Mouse (Mus musculus) spleen, postnatal 10 days (tissue): ENCODE data around the gene Asb18.

Experiments
- DNase-seq, 2 experiments: peaks; one replicate each; pipeline ENCODE4 v3.0.0; 2021 to 2022; ENCODE audit warnings: low spot score in 2 of 2

The Asb18 gene

DNA sequence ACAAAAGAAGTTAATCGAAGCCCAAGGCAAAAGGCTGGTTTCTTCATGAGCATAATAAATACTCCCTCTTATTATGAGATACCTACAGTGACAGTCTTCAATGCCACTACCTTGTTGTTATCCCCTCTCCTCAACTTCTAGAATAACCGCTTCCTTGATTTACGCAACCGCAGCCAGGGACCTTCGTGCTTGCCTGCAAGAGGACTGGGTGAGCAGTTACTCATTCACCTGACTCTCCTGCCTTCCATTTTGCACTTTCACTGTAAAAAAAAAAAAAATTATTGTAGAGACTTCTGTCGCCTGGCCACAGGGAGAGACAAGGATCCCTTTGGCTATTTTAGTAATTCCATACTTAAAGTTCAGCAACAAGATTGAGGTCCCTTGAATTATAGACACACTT is 81.4 kb downstream of the Asb18 start:
- DNase-seq: no peak

DNA sequence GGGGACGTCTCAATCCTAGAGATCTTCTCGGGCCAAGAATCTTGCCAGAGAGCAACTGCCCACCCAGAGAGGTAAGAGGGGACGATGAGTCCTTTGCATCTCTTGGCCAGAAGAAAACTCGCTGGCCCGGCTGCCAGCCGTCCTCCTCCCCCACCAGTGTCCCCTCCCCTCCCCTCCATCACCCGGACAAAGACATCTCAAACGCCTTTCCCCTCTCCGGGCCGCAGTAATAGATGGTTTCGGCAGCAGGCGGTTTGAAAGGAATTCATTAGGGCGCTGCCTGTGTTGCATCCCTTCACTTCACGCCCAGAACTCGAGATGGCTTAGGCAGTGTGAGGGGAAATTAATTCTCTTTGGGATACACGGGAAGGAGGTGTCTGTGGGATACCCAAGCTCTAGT is 81.8 kb downstream of the Asb18 start:
- no peak for DNase-seq

DNA sequence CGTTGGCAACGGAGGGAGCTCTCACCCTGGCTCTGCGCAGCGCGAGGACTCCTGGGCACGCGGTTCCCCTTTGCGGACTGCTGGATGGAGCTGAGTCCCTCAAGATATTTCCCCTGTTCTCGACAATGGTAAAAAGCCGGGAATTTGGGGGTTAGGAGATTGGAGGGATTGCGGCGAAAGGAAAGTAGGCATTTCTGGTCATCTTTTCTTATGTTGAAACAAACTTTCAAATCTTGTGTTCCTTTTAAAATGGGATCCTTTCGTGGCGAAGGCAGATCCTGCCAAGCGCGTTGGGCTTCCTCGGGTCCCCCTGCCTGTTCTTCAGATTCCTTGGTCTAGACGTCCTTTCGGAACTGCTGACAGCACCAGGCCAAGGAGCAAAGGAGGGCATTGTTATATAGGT is 82.4 kb downstream of the Asb18 start:
- DNase-seq: no peak

DNA sequence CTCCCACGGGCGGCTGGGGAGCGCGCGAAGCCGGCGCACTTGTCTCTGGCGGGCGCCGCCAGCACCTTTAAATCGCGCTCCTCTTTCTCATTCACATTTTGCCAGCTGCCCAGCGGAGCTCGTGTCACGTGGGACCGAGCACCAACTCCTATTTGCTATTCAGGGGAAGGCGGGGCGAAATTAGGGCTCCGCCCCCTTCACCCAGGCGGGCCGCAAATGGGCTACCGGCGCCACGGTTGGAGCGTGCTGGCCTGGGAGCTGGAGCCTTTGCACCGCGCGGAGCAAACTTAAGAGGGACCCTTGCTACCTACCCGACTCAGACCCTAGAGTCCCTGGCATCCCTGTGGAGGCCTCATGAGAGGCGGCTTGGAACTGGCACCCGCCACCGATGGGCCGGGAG is 83.3 kb downstream of the Asb18 start, which contains the start of gene Gbx2:
Gene Gbx2 (minus strand): TSS at position 60 of the 400 bp plus-strand sequence.
- DNase-seq: peak in 1 of 2 experiments; percentile 45

DNA sequence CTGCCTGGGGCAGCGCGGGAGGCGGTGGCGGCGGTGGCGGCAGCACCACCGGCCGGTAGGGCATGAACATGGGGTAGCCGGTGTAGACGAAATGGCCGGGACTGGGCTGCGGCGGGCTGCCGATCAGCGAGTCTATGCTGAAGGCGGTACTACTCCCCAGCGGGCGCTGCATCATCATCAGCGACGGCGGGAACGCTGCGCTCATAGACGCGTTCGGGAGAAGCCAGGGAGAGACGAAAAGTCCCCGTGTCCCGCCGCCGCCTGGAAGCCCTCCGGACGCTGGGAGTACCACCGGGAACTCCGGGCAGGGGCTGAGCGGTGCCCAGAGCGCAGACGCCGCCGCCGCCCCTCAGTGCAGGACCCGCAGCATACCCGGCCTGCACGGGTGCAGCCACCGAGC is 83.9 kb downstream of the Asb18 start:
- DNase-seq: no peak

DNA sequence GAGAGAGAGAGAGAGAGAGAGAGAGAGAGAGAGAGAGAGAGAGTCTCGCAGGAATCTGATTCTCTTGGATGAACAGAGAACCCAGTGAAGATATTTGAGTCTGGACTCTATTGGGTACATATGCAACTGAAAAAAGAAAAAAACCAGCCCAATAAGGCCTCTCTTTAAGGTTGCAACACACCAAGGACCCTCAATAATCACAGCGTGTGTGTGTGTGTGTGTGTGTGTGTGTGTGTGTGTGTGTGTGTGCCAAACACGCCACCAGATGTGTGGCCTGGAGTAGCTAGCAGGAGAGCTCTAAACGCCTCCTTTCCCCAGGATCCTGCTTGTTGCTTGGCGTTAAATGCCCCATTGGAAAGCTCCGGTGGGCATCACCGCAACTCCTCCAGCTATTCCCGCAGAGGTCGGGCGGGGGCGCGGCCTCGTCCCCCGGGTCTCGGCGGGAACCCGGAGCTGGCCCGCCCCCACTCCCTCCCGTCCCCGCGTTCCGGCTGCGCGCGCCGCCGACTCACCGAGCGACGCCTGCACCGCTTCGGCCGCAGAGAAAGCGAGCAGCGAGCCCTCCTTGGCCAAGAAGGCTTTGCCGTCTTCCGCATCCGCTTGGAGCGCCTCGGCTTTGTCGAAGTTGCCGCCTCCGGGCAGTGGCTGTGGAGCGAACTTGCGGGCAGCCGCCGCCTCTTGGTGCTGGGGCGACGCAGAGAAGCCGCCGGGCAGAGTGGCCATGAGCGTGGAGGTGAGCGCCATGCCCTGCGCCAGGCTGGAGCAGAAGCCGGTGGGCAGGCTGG is 84.6 kb downstream of the Asb18 start:
- DNase-seq: no peak

DNA sequence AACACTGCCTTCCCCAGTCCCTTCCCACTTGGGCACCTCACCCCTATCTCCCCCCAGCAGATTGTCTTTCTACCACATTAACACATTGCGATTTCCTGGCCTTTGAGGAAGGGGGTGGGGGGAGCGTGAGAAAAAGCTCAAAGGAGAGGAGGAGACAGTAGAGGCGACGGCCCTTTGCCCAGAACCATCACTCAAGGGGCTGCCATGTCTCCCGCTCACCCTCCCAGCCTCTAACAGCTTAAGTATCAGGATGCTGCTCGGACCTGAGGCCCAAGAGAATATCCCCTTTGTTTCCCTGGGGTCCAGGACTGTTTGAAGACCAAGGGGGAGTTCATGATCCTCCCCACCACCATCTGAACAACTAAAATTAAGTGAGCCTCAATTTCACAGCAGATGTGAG is 85.3 kb downstream of the Asb18 start:
- no peak for DNase-seq

DNA sequence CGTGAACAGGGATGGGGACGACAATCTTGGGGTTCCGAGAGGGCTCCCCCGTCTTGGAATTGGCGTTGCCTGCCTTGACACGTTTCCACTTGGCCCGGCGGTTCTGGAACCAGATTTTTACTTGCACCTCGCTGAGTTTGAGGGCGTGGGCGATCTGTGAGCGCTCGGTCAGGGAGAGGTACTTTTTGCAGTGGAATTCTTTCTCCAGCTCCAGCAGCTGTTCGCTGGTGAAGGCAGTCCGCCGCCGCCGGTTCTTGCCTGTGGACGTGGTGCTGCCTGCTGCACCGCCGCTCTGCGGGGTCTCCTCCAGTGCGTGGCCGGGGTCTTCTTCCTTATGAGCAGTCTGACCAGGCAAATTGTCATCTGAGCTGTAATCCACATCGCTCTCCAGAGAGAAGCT is 85.8 kb downstream of the Asb18 start:
- no peak for DNase-seq

DNA sequence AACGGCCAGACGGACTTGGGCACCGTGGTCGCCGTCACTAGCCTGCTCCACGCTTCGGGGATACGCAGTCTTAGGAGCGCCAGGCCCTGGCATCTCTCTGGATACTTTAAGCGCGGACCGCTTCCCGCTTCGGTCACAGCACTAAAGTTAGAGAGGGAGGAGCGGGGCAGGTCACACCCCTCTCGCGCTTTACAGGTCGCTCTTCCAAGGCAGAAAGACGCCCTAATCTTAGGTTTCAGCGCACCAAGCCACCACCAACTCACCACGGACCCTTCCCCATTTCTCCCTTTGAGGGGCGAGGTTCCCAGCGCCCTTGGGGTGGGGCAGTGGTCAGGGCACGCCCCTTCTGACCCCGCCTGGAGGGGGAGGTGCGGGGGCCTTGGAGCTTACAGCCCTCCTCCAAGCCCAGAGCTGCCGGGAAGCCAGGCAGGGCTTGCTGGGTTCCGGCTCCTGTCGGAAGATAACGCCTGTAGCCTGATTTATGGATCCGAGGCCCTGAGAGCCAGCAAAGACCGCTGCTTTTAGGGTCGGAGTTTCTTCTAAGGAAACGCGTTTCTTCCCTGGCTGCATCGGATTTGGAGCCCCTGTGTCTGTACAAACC is 87.3 kb downstream of the Asb18 start:
- no peak for DNase-seq

DNA sequence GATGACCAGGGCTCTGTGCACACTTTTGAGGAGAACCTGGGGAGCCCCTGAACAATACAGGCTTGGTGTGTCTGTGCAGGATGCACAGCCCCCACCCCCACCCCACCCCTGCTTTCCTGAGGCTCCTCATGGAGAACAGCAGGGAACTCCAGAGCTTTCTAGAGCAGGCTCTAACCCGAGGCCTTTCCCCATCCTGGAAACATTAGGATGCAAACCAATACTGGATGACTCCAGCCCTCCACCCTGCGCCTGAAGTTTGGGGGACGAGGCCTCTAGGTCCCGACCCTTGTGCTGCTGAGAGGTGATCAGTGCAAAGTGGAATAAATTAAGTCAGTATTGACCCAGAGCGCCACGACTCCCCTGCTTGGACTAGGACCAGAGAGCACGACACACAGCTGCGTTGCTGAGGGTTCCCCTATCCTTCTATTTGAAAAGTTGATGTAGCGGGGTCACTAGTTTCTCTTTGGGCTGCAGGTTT is 87.8 kb downstream of the Asb18 start:
- DNase-seq: no peak

DNA sequence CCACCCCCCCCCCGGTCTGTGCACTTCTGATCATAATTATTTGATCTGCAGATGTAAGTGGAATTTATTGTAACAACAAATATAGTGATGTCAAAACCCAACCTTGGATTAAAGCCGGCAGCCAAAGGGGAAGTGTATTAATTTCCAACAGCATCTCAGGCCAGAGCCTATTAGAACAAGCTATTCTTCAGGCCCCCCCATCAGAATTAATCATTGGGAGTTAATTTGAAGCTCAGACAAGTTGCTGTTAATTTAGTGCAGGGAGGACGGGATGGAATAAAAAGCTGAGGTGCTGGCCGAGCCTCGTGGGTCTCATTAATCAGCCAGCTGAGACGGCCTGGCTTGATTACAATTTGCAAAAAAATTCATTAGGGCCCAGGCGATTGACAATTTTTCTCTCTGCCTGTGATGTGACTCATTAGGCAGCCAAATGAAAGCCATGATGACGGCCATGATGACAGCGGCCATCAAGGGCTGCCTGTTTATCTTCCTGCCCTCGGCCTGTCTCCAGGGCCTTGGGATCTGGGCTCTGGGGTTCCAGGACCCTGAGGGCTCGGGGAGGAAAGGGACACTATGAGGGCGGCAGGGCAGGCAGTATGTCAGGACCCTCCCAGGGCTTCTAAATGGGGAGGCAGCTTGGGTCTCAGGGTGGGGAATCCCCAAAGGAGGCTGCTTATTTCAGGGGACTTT is 88.8 kb downstream of the Asb18 start:
- DNase-seq: no peak

DNA sequence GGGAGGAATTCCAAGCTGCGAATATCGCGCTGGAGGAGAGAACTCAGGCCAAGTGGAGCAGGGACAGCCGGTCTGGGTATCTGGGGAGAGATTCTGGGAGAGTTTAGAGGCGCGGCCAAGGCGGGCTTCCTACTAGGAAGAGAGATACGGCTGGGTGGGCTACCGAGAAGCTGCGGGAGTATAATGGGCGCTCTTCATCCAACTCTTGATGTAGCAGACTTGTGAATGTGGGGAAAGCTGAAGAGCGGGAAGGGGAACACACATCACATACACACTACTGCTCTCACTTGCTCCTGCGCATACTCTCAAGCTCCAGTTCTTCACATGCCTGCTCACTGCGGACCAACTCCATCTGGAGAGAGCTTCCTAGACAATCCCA is 90.8 kb downstream of the Asb18 start:
- no peak for DNase-seq

DNA sequence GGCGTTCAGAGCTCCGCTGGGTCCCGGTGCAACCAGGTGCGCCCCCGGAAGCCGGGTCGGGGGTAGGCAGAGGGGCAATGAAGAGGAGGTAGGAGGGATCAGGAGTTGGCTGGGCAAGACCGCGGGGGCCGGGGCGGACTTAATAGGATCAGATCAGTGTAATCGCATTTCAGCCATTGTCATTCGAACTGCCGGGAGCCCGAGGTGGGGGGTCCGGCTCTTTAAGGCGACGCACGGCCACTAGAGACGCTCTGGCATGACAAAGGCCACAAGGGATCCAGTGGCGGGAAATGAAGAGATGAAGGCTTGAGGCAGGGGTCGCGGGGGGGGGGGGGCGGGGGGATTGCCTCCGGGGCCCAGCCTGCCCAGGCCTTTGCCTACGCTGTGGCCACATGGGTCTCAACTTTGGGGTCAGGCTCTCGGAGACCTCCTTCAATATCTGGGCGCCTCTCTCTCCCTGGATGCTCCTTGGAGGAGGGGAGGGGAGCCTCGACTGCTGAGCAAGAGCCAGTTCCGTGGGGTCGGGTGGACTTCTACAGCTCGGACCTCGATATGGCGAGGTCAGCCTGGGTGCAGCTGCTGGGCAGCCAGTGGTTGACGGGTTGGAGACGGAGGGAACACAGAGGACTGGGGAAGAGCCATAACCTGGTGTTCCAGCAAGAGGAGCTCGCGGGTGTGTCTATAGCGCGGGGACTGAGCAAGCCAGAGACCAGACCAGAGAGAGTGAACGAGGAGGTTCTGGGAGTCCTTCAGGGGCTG is 91.4 kb downstream of the Asb18 start:
- no peak for DNase-seq

DNA sequence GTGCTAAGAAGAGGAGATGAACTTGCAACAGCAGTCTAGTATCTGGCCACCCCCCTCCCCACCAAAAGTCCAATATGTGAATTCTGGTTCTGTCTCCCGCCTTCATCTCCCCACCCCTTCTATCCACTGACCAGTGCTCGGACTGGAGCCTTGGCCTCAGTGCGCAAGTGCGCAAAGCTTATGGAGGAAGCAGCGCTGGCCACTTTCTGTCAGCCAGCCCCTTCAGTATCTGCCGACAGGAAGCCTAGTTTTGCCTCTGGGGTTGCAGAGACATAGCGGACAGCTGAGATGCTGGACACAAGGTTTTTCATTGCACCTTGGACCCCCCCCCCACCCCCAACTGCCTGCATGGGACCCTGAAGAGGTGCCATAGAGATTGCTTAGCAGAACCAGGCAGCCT is 92.2 kb downstream of the Asb18 start:
- DNase-seq: no peak

DNA sequence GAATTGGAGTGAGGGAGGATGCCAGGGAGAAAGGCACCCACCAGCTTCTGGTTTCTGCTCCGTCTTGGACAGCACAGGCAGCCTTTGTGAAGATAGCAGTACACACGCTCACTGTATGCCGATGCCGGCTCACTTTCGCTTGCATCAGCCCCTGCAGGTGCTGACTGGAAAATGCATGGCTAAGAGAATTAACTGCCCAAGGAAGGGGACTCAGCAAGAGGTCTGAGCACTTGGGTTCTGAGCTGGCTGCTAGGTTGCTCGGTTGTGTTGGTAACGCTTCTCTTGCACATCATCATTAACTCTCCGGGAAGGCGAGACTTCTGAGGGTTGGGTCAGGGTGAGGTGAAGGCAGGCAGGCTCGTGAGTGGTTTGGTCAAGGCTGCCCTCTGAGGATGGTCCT is 92.7 kb downstream of the Asb18 start:
- DNase-seq: no peak

DNA sequence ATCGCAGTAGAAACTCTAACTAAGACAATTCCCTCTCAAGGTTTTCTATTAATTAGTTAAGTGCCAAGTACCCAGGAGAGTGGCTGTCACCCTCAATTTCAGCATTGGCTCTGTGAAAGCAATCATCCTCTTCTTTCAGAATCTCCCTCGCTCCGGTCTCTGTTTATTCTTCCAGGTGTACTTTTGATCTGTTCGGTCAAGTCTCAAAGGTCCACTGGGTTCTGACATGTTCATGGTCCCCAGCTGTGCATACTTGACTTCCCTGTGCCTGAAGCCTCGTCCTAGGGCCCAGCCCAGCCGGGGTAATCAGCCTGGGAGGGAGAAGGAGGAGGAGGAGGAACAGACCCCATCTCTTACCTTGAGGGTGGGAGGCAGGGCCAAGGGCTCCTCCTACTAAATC is 95.3 kb downstream of the Asb18 start:
- no peak for DNase-seq

DNA sequence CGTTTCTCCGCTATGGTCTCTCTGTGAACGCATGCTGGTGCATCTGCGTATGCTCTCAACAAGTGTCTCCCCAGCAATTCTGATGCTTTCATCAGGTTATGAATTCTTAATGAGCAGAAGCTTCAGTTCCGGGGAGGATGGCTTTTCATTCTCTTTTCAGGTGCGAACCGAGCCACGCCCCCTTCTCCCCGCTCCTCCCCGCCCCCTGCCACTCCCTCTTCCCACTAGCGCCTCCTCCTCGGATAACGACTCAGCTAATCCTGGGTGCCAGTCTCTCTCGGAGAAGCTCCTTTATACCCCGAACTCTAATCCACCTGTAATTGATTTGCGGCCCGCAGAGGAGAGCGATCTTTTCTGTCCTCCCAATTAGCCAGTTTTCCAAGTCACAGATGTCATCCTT is 96.4 kb downstream of the Asb18 start:
- DNase-seq: no peak

DNA sequence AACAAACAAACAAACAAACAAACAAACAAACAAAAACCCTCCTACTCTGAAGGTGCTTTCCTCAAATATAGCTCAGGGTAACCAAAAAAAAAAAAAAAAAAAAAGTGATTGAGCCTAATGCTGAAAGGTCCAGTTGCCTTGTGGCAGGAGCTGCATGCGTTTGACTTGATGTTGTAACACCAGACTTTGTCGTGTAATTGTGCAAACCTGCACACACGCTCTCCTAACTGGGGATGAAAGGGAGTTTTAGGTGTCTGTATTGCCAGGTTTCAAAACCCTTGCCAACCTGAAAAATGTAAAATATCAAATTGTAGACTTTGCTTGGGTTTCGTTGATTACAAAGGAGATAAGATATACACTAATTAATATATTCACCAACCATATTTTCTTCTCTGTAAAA is 100.9 kb downstream of the Asb18 start:
- DNase-seq: no peak

DNA sequence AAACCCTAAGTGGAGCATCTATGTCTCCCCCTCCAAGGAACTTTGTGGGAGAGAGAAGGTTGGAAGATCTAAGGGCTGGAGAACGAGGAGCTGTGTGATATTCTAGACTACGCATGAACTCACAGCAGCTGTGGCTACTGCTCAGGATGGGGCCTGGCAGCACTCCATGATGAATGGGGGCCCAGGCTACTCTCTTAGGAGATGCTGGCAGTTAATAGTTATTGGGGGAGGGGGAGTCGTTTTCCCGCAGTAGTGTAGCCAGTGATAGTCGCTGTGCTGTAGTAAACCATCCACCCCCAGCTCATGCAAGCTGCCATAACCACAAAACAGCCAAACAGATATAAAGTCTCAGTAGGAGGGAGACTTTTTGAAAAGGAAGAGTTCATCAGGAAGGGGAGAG is 102.1 kb downstream of the Asb18 start:
- no peak for DNase-seq

DNA sequence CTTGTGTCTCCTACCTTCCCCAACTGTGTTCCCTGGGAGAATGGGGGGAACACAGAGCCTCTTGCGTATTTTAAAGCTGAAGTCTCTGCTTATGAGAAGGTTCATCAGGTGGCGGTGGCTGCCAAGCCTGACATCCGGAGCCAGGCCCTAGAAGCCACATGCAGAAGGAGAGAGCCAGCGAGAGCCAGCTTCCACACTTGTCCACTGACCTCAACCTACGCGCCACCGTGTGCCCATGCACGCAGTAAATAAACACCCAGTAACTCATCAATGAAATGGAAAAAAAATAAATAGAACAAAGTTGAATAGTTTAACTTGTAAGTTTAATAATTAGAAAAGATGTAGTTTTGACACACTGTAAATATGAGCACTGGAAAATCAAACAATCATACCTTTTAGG is 104.7 kb downstream of the Asb18 start:
- DNase-seq: no peak

DNA sequence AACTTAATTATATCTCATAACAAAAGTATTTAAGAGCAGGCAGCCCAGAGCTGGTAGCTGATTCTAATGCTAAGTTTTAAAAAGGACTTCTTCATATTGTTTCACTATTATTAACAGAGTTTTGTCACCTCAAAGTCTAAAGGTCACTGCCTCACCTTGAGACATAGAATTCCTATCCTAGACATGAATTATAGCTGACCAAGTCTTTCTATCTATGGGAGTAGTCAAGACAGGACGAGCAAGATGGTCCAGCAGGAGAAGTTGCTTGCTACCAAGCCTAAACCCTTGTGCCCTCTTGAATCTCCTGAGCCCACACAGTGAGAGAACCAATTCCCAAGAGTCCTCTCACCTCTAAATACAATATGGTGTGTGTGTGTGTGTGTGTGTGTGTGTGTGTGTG is 111.8 kb downstream of the Asb18 start:
- no peak for DNase-seq

DNA sequence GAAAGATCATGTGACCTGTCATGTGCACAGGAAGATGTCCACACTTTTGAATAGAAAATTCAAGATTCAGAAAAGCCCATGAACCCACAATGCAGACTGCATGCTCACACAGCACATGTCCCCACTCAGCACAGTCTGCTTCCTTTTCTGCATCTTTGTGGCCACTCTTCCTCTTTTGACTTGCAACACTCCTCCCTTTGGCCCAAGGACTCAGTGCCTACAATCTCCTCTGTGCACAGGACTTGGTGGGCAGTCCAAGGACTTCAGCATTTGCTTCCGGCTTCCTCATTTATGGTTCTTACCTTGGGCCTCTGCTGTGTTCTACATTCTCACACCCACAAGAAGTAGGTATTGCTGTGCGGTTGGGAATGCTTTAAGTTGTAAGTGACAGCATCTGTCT is 112.2 kb downstream of the Asb18 start:
- no peak for DNase-seq
